Mouse (Mus musculus) C2C12 (cell line): ENCODE results near the gene 4930432K21Rik. TPM values are rescaled to one million over a fixed set of nuclear protein-coding genes. Genes with fewer than 3 reads are reported as not detected.

ENCODE experiments used
- H3K27me3 ChIP-seq: one replicate; pipeline ENCODE4 v1.6.1; 2011; ENCODE audit not compliant: control insufficient read depth, insufficient read depth, insufficient read length
- H3K36me3 ChIP-seq: one replicate; pipeline ENCODE4 v1.6.1; 2011; ENCODE audit not compliant: control insufficient read depth, insufficient read depth
- H3K4me3 ChIP-seq: one replicate; pipeline ENCODE4 v1.5.1; 2011; ENCODE audit warnings: mild to moderate bottlenecking, control low read depth; ENCODE audit not compliant: poor library complexity, insufficient read depth, severe bottlenecking
- H3K79me2 ChIP-seq: one replicate; pipeline ENCODE4 v1.6.1; 2011; ENCODE audit not compliant: control insufficient read depth, insufficient read depth
- H3K79me3 ChIP-seq: one replicate; pipeline ENCODE4 v1.6.1; 2011; ENCODE audit warnings: low read depth, control low read depth
- H3ac ChIP-seq: one replicate; pipeline ENCODE3; 2011; ENCODE audit warnings: low read depth; ENCODE audit not compliant: control insufficient read depth, insufficient read length
- CEBPB ChIP-seq: IDR thresholded peaks from one replicate; pipeline ENCODE4 v1.6.1; 2011; ENCODE audit warnings: low read depth, mild to moderate bottlenecking, control low read depth, moderate library complexity
- CTCF ChIP-seq: IDR thresholded peaks from one replicate; pipeline ENCODE4 v1.5.1; 2011; ENCODE audit not compliant: control insufficient read depth, insufficient read depth, insufficient read length
- FOSL1 ChIP-seq: IDR thresholded peaks from one replicate; pipeline ENCODE4 v1.8.0; 2011; ENCODE audit warnings: mild to moderate bottlenecking, low read length; ENCODE audit not compliant: poor library complexity, insufficient read depth, severe bottlenecking
- MAX ChIP-seq: IDR thresholded peaks from one replicate; pipeline ENCODE4 v1.6.1; 2011; ENCODE audit warnings: mild to moderate bottlenecking, control low read depth
- MYOD1 ChIP-seq: IDR thresholded peaks from one replicate; pipeline ENCODE4 v1.6.1; 2011; ENCODE audit warnings: low read depth; ENCODE audit not compliant: control insufficient read depth, insufficient read length
- MYOG ChIP-seq: IDR thresholded peaks from one replicate; pipeline ENCODE4 v1.6.1; 2011; ENCODE audit not compliant: control insufficient read depth, insufficient read length; ENCODE audit errors: extremely low read depth
- USF1 ChIP-seq: IDR thresholded peaks from one replicate; pipeline ENCODE4 v1.6.1; 2011; ENCODE audit warnings: low read depth, mild to moderate bottlenecking, control low read depth, moderate library complexity
- polyA plus RNA-seq: library from polyadenylated mRNA; unstranded; fragments of >200 nt; fragmentation: generic; extraction: Trizol; gene quantifications from one replicate; pipeline ENCODE4 v1.2.1, GENCODE M21; 2012; ENCODE audit warnings: missing spikeins

The 4930432K21Rik gene
- polyA plus RNA-seq, 1 experiment: 0.61 TPM

DNA sequence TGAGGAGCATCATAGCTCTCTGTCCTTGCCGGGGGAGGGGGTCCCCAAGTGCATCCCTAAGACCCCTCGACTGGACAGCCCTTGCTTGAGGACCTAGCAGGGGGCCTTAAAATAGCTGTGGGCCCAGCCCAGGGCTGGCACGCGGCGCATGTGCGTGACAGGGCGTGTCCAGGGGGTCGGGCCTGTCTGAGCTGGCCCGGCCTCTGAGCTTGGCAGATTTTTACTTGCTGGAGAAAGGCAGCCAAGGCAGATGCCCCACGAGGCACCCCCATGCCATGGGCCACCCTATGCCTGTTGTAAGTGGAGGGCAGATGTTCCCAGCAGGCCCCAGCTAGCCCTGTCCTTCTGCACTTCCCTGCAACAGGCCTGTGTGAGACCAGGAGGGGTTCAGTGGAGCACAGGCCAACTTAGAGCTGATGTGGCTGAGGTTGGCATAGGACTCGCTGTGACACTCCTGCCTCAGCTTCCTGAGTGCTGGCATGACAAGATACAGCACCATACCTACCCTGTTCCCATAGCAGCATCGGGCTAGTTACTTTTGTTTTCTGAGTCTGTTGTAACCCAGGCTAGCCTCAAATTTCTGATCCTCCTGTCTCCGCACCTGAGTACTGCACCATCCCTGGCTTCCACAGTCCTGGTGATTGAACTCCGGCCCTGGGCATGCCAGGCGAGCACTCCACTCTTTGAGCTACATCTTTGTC, 53.9 kb downstream of the 4930432K21Rik start:
- Histone ChIP-seq H3K4me3 (peak overlapping the region; percentile 93), H3K36me3 (peaks cover 39% of the 10 kb centered on the region), H3K79me2 (peaks cover 61% of the 10 kb centered on the region), H3K79me3 (peaks cover 53% of the 10 kb centered on the region), H3K27me3 (no peaks in the 10 kb centered on the region), H3ac (peak overlapping the region; percentile 97)
- peak; percentile 64 for TF ChIP-seq MAX
- TF ChIP-seq CEBPB: no peak
- no peak for TF ChIP-seq MYOG

DNA sequence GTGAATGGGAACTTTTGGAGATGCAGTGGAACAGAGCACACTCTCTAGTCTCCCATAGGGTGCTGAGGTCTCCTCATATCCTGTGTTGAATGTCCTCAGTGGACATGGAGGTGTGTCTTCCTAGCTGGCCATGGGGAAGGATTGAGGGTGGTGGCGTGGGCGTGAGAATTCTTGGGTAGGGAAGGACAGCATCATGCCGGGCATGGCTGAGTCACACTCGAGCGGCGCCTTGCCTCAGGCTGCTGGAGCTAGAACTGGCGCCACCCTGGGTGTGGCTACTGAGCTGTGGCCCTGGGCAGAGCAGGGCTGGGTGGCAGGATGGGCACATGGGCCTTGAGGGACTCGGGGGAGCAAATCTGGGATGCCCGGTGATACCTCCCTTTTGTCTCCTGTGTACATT, 54.6 kb downstream of the 4930432K21Rik start:
- TF ChIP-seq MYOG (no peak), CTCF (no peak), MAX (peak; percentile 87), FOSL1 (peak; percentile 38), USF1 (no peak), CEBPB (no peak), MYOD1 (no peak)
- peak overlapping the region; percentile 93 for H3K4me3 ChIP-seq

GRCm38 (mm10) chr8:84202938-84203917, 55.4 kb downstream of the 4930432K21Rik start:
- H3K79me3 ChIP-seq: peaks cover 67% of the 10 kb centered on the region
- H3K4me3 ChIP-seq: peak overlapping the region; percentile 93
- H3K27me3 ChIP-seq: no peaks in the 10 kb centered on the region
- H3K36me3 ChIP-seq: peaks cover 53% of the 10 kb centered on the region
- H3K79me2 ChIP-seq: peaks cover 76% of the 10 kb centered on the region
- TF ChIP-seq MAX (peak; percentile 11), MYOG (no peak), CEBPB (no peak), MYOD1 (no peak), USF1 (no peak), CTCF (no peak), FOSL1 (no peak)
- peak overlapping the region; percentile 62 for H3ac ChIP-seq

More for the DNA sequence above, 54.6 kb downstream of the 4930432K21Rik start:
- H3K27me3 ChIP-seq: no peaks in the 10 kb centered on the region
- H3K79me2 ChIP-seq: peaks cover 69% of the 10 kb centered on the region
- H3ac ChIP-seq: peak overlapping the region; percentile 97
- peaks cover 61% of the 10 kb centered on the region for H3K79me3 ChIP-seq
- H3K36me3 ChIP-seq: peaks cover 46% of the 10 kb centered on the region

- Histone ChIP-seq H3K4me3 (peak overlapping the region; percentile 93), H3ac (peak overlapping the region; percentile 62), H3K27me3 (no peaks in the 10 kb centered on the region), H3K79me3 (peaks cover 67% of the 10 kb centered on the region), H3K79me2 (peaks cover 86% of the 10 kb centered on the region), H3K36me3 (peaks cover 63% of the 10 kb centered on the region)
- TF ChIP-seq CEBPB: no peak
- no peak for TF ChIP-seq MYOD1
- TF ChIP-seq CTCF: no peak
- TF ChIP-seq MYOG: no peak
- TF ChIP-seq MAX: no peak
- TF ChIP-seq USF1: no peak
- TF ChIP-seq FOSL1: no peak
These were observed 56.3 kb downstream of the 4930432K21Rik start for GRCm38 (mm10) chr8:84203975-84204772.

- TF ChIP-seq MYOG (no peak), MAX (no peak), MYOD1 (no peak), CEBPB (no peak), CTCF (no peak), FOSL1 (no peak), USF1 (no peak)
- H3K79me2 ChIP-seq: peaks cover 88% of the 10 kb centered on the region
- peaks cover 71% of the 10 kb centered on the region for H3K79me3 ChIP-seq
- H3K4me3 ChIP-seq: no peak overlapping the region
- no peak overlapping the region for H3ac ChIP-seq
- H3K27me3 ChIP-seq: no peaks in the 10 kb centered on the region
- H3K36me3 ChIP-seq: peaks cover 69% of the 10 kb centered on the region
These were observed 57.2 kb downstream of the 4930432K21Rik start for GRCm38 (mm10) chr8:84205073-84205472.
